Mouse (Mus musculus) E14TG2a.4 (cell line): Measurements from ENCODE around the gene Scap.

Experiments
- CTCF ChIP-seq: conservative IDR thresholded peaks from 2 replicates; pipeline ENCODE4 v1.5.1; 2014; ENCODE audit warnings: low read length
- NANOG ChIP-seq: IDR thresholded peaks from 2 replicates; pipeline ENCODE4 v1.6.1; 2014; ENCODE audit warnings: borderline replicate concordance, low read length, mixed read lengths
- POU5F1 ChIP-seq: IDR thresholded peaks from 2 replicates; pipeline ENCODE4 v1.6.1; 2014; ENCODE audit warnings: low read length, borderline replicate concordance

DNA sequence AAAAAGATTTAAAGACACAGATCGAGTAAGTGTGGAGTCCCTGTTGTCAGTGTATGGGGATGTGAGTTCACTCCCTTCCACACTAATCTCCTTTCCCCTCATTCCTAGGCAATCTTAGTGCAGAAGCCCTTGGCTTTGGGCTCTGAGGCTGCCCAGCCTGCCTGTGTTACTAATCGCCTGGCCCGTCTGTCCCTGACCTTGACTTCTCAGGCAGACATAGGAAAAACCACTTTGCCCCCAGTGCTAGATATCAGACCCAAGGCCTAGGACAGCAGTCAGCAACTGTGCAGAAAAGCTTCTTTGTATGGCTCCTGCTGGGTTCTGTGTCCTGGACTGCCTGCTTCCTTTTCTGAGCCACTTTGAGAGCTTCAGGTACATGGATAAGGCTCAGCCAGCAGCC is 42.6 kb downstream of the Scap start:
- TF ChIP-seq CTCF (no peak), NANOG (no peak), POU5F1 (no peak)
